Mouse (Mus musculus): ENCODE data around the gene Klc1. TPM values are rescaled to one million over a fixed set of nuclear protein-coding genes. Genes with fewer than 3 reads are reported as not detected.
A peak's percentile ranks its signal among the peaks of the same experiment; 100 is the strongest.

Klc1 gene
- polyA plus RNA-seq, 1 experiment = 44.3 TPM

DNA sequence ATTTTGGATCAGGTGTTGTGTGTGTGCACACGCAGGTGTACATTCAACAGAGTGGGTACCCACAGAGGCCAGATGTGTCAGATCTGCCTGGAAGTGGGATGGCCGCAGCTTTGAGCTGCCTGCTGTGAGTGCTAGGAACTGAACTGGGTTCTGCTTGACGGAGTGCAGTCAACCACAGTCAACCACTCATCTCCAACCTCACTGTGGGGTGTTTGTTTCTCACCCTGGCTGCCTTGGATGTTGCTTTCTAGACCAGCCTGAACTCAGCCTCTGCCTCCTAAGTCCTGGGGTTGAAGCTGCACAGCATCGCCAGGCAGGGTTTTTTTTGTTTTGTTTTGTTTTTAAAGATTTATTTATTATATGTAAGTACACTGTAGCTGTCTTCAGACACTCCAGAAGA lies 38.4 kb upstream of the Klc1 start:
- 89% methylated on average over 4 of the region's 4 CpGs for WGBS
- Histone ChIP-seq H3K27ac (ENCODE audit: insufficient read depth, low read depth, low read length) (no peak overlapping the region), H3K4me1 (ENCODE audit: control insufficient read depth, insufficient read depth, low read length) (no peaks in the 10 kb centered on the region), H3K4me3 (ENCODE audit: insufficient read depth, low read depth, low read length) (no peak overlapping the region), H3K27me3 (replicated peaks; ENCODE audit: control insufficient read depth, insufficient read depth, low read length) (no peaks in the 10 kb centered on the region), H3K36me3 (ENCODE audit: control insufficient read depth, insufficient read depth, low read length) (peaks cover 2% of the 10 kb centered on the region; the same call in 1 of the 2 replicates)
- no peak for DNase-seq
- TF ChIP-seq POLR2A (IDR thresholded peaks at IDR 0.05; ENCODE audit: low read depth, low read length) = no peak
- no peak for TF ChIP-seq CTCF (conservative IDR thresholded peaks at IDR 0.05; ENCODE audit: insufficient read depth, insufficient read length, low read depth, low read length)

DNA sequence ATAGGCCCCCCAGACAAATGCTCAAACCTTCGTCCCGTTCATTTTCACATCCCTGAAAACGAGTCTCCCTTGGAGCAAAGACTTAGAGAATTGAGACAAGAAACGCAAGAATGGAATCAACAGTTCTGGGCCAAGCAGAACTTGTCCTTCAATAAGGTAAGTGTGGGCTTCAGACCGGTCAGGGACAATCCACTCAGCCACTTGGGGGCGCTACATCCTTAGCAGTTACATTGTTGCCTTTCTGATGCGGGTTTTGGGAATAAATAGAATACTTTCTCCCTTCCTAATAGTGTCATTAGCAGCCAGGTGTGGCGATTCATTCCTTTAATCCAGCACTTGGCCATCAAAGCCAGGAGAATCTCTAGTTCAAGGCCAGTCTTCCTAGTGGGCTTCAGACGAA lies 36.0 kb upstream of the Klc1 start:
- WGBS = 78% methylated on average over 9 of the region's 9 CpGs
- peak; percentile 24 for DNase-seq
- no peaks in the 10 kb centered on the region for H3K27me3 ChIP-seq (replicated peaks; ENCODE audit: control insufficient read depth, insufficient read depth, low read length)
- peaks cover 2% of the 10 kb centered on the region; the same call in 1 of the 2 replicates for H3K36me3 ChIP-seq (ENCODE audit: control insufficient read depth, insufficient read depth, low read length)
- no peaks in the 10 kb centered on the region for H3K4me1 ChIP-seq (ENCODE audit: control insufficient read depth, insufficient read depth, low read length)
- no peak for TF ChIP-seq POLR2A (IDR thresholded peaks at IDR 0.05; ENCODE audit: low read depth, low read length)
- TF ChIP-seq CTCF (conservative IDR thresholded peaks at IDR 0.05; ENCODE audit: insufficient read depth, insufficient read length, low read depth, low read length) = peak; percentile 67
- H3K4me3 ChIP-seq (ENCODE audit: insufficient read depth, low read depth, low read length) = no peak overlapping the region
- no peak overlapping the region for H3K27ac ChIP-seq (ENCODE audit: insufficient read depth, low read depth, low read length)

DNA sequence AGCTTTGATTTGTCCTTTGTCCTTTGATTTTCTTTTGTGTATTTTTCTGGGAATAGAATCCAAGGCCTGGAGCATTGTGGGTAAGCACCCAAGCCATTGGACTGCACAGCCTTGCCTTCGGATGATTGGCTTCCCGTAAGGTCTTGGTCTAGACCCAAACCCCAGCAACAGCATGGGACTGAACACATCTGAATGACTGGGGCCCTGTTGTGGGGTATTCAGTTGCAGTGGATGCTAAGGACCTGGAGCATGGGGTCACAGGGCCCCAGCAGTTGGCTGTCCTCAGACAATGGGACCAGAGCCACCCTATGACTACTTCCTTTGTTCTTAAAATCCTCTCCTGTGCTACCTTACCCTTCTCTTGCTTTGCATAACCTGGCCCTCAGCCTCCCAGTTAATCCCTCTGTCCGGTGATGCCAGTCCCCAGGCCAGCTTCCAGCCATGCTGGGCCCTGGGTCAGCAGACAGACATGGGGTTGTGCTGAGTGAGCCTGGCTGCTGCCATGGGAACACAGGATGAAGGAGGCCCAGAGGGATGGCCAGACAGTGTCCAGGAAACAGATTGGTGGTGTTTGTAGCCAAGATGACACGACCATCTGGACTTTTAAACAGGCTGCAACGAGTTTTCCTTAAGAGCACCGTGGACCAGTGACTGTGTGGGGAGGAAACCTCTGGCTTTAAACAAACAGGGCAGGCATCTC lies 33.9 kb upstream of the Klc1 start:
- Histone ChIP-seq H3K36me3 (ENCODE audit: control insufficient read depth, insufficient read depth, low read length) (peaks cover 2% of the 10 kb centered on the region; the same call in 1 of the 2 replicates), H3K27ac (ENCODE audit: insufficient read depth, low read depth, low read length) (no peak overlapping the region), H3K27me3 (replicated peaks; ENCODE audit: control insufficient read depth, insufficient read depth, low read length) (no peaks in the 10 kb centered on the region), H3K4me1 (ENCODE audit: control insufficient read depth, insufficient read depth, low read length) (no peaks in the 10 kb centered on the region), H3K4me3 (ENCODE audit: insufficient read depth, low read depth, low read length) (no peak overlapping the region)
- no peak for DNase-seq
- 68% methylated on average over 6 of the region's 6 CpGs for WGBS
- no peak for TF ChIP-seq CTCF (conservative IDR thresholded peaks at IDR 0.05; ENCODE audit: insufficient read depth, insufficient read length, low read depth, low read length)
- TF ChIP-seq POLR2A (IDR thresholded peaks at IDR 0.05; ENCODE audit: low read depth, low read length) = no peak

DNA sequence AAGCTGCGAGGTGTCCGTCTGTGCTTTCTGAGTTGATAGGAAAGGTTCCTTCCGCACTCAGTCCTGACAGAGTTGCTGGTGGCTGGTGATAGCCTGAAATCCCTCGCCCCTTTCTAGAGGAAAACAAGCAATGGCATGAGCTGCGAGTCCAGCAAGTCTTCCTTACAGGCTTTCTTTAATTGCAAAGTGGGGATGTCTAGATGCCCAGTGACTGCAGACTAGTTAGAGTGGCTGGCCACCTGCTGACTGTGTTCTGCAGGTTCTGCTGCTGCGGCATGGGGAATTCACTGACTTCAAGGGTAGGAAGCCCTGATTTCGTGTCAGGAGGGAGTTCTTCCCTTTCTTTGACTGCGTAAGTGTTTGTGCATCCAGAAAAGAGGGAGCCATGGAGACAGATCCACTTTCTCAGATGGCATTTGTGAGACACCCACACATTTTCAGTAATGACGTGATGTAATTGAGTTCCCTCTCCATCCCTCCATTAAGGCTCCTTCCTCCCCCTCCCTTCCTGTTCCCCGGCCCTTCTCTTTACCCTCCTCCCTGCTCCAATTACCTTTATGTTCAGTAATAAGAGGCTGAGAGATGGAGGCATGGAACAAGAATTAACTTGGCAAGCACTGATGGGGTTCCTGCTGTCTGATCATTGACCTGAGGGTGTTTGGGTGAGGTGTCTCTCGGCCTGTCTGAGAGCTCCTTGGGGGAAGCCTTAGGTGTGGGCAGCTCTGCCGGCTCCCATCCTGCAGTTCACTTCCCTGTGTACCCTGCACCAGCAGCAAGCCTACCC lies 33.1 kb upstream of the Klc1 start:
- TF ChIP-seq POLR2A (IDR thresholded peaks at IDR 0.05; ENCODE audit: low read depth, low read length) (no peak), CTCF (conservative IDR thresholded peaks at IDR 0.05; ENCODE audit: insufficient read depth, insufficient read length, low read depth, low read length) (no peak)
- DNase-seq = no peak
- Histone ChIP-seq H3K36me3 (ENCODE audit: control insufficient read depth, insufficient read depth, low read length) (peaks cover 2% of the 10 kb centered on the region; the same call in 1 of the 2 replicates), H3K4me3 (ENCODE audit: insufficient read depth, low read depth, low read length) (no peak overlapping the region), H3K27me3 (replicated peaks; ENCODE audit: control insufficient read depth, insufficient read depth, low read length) (no peaks in the 10 kb centered on the region), H3K27ac (ENCODE audit: insufficient read depth, low read depth, low read length) (peak overlapping the region; percentile 24; the same call in 1 of the 2 replicates), H3K4me1 (ENCODE audit: control insufficient read depth, insufficient read depth, low read length) (no peaks in the 10 kb centered on the region)
- 73% methylated on average over 12 of the region's 12 CpGs for WGBS

DNA sequence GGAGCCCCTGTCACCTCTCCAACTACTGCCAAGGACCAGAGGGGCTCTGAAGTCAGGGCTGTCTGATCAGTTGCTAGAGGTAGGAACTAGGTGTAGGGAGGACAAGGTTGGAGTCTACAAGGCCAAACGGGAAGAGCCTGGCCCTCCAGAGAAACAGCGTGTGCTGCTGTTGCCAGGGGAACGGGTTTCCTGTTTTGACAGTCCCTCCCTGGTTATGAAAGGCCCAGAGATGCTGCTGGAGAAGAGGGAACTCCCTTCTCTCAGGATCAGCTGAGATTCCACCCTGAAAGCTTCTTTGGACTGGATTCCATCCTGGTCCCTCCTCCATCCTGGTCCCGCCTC lies 32.6 kb upstream of the Klc1 start:
- TF ChIP-seq POLR2A (IDR thresholded peaks at IDR 0.05; ENCODE audit: low read depth, low read length) (no peak), CTCF (conservative IDR thresholded peaks at IDR 0.05; ENCODE audit: insufficient read depth, insufficient read length, low read depth, low read length) (no peak)
- H3K27me3 ChIP-seq (replicated peaks; ENCODE audit: control insufficient read depth, insufficient read depth, low read length) = no peaks in the 10 kb centered on the region
- H3K4me3 ChIP-seq (ENCODE audit: insufficient read depth, low read depth, low read length) = no peak overlapping the region
- no peaks in the 10 kb centered on the region for H3K4me1 ChIP-seq (ENCODE audit: control insufficient read depth, insufficient read depth, low read length)
- peak; percentile 61 for DNase-seq
- peak overlapping the region; percentile 29; the same call in 1 of the 2 replicates for H3K27ac ChIP-seq (ENCODE audit: insufficient read depth, low read depth, low read length)
- 51% methylated on average over 4 of the region's 4 CpGs for WGBS
- H3K36me3 ChIP-seq (ENCODE audit: control insufficient read depth, insufficient read depth, low read length) = peaks cover 2% of the 10 kb centered on the region; the same call in 1 of the 2 replicates

DNA sequence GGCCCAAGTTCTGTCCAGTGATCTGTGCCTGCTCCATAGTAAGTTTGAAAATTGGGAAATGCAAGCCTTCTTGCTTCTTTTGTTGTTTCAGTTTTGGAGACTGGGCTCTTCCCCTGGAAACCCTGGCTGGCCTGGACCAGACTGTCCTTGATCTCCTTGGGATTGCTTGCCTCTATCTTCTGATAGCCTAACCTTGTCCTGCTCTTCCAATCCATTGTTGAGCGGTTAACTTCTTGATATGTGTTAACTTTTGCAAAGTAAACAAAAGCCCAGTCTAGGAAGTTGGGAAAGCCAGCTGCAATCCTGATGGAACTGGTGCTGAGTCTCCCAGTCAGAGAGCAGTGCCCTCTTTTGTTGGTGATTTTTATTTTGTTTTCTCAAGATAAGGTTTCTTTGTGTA lies 30.7 kb upstream of the Klc1 start:
- no peak for DNase-seq
- no peak overlapping the region for H3K27ac ChIP-seq (ENCODE audit: insufficient read depth, low read depth, low read length)
- H3K4me3 ChIP-seq (ENCODE audit: insufficient read depth, low read depth, low read length) = no peak overlapping the region
- H3K36me3 ChIP-seq (ENCODE audit: control insufficient read depth, insufficient read depth, low read length) = peaks cover 2% of the 10 kb centered on the region; the same call in 1 of the 2 replicates
- H3K4me1 ChIP-seq (ENCODE audit: control insufficient read depth, insufficient read depth, low read length) = 0 out of 2 replicates have a peak, but pooled peaks cover 2% of the 10 kb centered on the region
- no peak for TF ChIP-seq POLR2A (IDR thresholded peaks at IDR 0.05; ENCODE audit: low read depth, low read length)
- WGBS = 89% methylated on average over 1 of the region's 1 CpGs
- no peaks in the 10 kb centered on the region for H3K27me3 ChIP-seq (replicated peaks; ENCODE audit: control insufficient read depth, insufficient read depth, low read length)

Measured in kidney, adult 2 months (tissue).